Mouse (Mus musculus): ENCODE results near the gene Rock2. TPM values are rescaled to one million over a fixed set of nuclear protein-coding genes. Genes with fewer than 3 reads are reported as not detected.

Rock2 gene
- total and polyA plus RNA-seq, 3 experiments: 3.5 to 78.0 (median 59.7) TPM

DNA sequence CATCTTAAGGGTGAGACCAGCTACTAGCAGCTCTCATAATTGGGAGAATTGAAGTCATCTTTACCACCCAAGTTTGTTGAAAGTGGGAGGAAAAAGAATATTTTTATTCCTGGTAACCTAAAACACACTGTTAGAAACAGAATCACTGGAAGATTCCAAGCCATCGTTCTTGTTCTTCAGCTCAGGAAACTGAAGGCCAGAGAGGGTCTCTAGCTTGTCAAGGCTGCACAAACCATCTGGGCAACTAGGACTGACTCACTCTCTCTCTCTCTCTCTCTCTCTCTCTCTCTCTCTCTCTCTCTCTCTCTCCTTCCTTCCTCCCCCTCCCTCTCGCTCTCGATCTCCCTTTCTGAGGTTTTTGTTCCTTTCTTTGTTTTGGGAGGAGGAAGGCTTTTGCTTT, 33.7 kb upstream of the Rock2 start:
- Histone ChIP-seq H3K27me3 (ENCODE audit: insufficient read depth, low read length) (no peaks in the 10 kb centered on the region), H3K4me1 (ENCODE audit: insufficient read depth, low read depth, low read length) (no peaks in the 10 kb centered on the region), H3K9me3 (replicated peaks) (no peaks in the 10 kb centered on the region), H3K36me3 (replicated peaks) (no peaks in the 10 kb centered on the region), H3K4me3 (ENCODE audit: low read depth, low read length) (no peak overlapping the region)
- TF ChIP-seq GATA2 (IDR thresholded peaks at IDR 0.05; ENCODE audit: borderline replicate concordance, low read depth, low read length): no peak
- TF ChIP-seq CTCF (IDR thresholded peaks at IDR 0.05; ENCODE audit: low read depth, low read length): no peak
- TF ChIP-seq GATA1 (IDR thresholded peaks at IDR 0.05; ENCODE audit: borderline replicate concordance, low read length): no peak
- TF ChIP-seq POLR2AphosphoS5 (IDR thresholded peaks at IDR 0.05; ENCODE audit: insufficient replicate concordance, low read depth, low read length): no peak
- no peak for TF ChIP-seq TAL1 (conservative IDR thresholded peaks at IDR 0.05; ENCODE audit: low read depth, low read length)
- DNase-seq (ENCODE audit: low spot score) (no peak), ATAC-seq (ENCODE audit: extremely low read depth, insufficient number of reproducible peaks, low FRiP score, poor library complexity, severe bottlenecking) (no peak)

DNA sequence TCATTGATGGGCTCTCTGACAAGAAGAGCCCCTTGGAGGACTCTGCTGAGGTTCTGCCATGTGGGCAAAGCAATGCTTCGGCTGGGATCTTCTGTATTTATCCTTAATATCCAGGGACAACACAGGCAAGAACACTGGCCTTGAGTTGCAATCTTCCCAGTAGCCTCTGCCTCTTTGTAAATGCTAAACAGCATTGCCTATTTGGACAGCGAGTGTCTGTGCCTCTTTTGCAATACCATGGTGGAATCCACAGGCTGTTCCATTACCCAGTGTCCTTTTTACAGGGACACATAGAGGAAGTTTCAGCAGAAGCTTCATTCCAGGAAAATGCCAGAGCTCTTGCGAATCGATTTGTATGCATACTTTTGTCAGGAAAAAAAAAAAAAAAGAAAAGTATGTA, 30.2 kb upstream of the Rock2 start:
- no peaks in the 10 kb centered on the region for H3K4me1 ChIP-seq (ENCODE audit: insufficient read depth, low read depth, low read length)
- H3K36me3 ChIP-seq (replicated peaks): no peaks in the 10 kb centered on the region
- no peak overlapping the region for H3K4me3 ChIP-seq (ENCODE audit: low read depth, low read length)
- no peak for ATAC-seq (ENCODE audit: extremely low read depth, insufficient number of reproducible peaks, low FRiP score, poor library complexity, severe bottlenecking)
- H3K9me3 ChIP-seq (replicated peaks): no peaks in the 10 kb centered on the region
- no peak for DNase-seq (ENCODE audit: low spot score)
- H3K27me3 ChIP-seq (ENCODE audit: insufficient read depth, low read length): peaks cover 15% of the 10 kb centered on the region
- TF ChIP-seq TAL1 (conservative IDR thresholded peaks at IDR 0.05; ENCODE audit: low read depth, low read length) (no peak), CTCF (IDR thresholded peaks at IDR 0.05; ENCODE audit: low read depth, low read length) (no peak), GATA1 (IDR thresholded peaks at IDR 0.05; ENCODE audit: borderline replicate concordance, low read length) (no peak), POLR2AphosphoS5 (IDR thresholded peaks at IDR 0.05; ENCODE audit: insufficient replicate concordance, low read depth, low read length) (no peak), GATA2 (IDR thresholded peaks at IDR 0.05; ENCODE audit: borderline replicate concordance, low read depth, low read length) (no peak)

DNA sequence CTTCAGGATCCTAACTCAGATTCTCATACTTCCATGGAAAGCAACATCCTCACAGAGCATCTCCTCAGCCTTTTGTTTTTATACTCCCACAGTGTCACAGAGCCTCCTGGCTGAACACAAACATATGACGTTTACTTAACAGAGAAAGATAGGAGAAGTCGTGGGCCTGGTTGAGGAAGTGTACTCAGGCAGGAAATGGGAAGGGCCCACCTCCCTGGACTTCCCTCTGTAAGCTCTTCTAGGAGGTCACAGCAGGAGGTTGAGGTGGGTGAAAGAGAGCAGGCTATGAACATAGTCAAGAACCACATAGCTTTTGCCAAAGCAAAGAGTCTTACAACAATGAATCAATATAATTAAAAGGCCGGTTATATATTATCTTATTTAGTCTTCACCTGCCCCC, 28.8 kb upstream of the Rock2 start:
- H3K9me3 ChIP-seq (replicated peaks): no peaks in the 10 kb centered on the region
- no peak overlapping the region for H3K4me3 ChIP-seq (ENCODE audit: low read depth, low read length)
- no peak for DNase-seq (ENCODE audit: low spot score)
- H3K27me3 ChIP-seq (ENCODE audit: insufficient read depth, low read length): peaks cover 26% of the 10 kb centered on the region
- H3K4me1 ChIP-seq (ENCODE audit: insufficient read depth, low read depth, low read length): no peaks in the 10 kb centered on the region
- ATAC-seq (ENCODE audit: extremely low read depth, insufficient number of reproducible peaks, low FRiP score, poor library complexity, severe bottlenecking): no peak
- TF ChIP-seq POLR2AphosphoS5 (IDR thresholded peaks at IDR 0.05; ENCODE audit: insufficient replicate concordance, low read depth, low read length) (no peak), GATA2 (IDR thresholded peaks at IDR 0.05; ENCODE audit: borderline replicate concordance, low read depth, low read length) (no peak), CTCF (IDR thresholded peaks at IDR 0.05; ENCODE audit: low read depth, low read length) (no peak), TAL1 (conservative IDR thresholded peaks at IDR 0.05; ENCODE audit: low read depth, low read length) (no peak), GATA1 (IDR thresholded peaks at IDR 0.05; ENCODE audit: borderline replicate concordance, low read length) (no peak)
- H3K36me3 ChIP-seq (replicated peaks): no peaks in the 10 kb centered on the region

DNA sequence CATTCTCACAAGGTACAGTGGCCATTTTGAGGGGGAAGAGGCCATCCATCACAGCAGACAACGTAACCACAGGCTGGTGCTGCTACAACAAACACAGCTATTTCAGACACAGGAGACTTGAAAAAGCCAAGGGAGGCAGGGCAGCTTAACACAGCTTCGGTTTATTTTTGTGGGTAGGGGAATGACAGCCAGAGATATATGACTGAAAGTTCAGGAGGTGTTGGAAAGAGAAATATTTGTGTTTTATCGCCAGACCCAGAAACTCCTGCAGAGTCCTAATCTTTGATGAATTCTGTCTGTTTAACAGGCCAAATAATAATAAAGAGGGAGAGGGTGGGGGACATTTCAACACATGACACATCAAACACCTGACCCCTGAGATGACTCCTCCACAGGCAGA, 28.2 kb upstream of the Rock2 start:
- Histone ChIP-seq H3K4me3 (ENCODE audit: low read depth, low read length) (no peak overlapping the region), H3K36me3 (replicated peaks) (no peaks in the 10 kb centered on the region), H3K4me1 (ENCODE audit: insufficient read depth, low read depth, low read length) (no peaks in the 10 kb centered on the region), H3K9me3 (replicated peaks) (no peaks in the 10 kb centered on the region), H3K27me3 (ENCODE audit: insufficient read depth, low read length) (peaks cover 26% of the 10 kb centered on the region)
- TF ChIP-seq TAL1 (conservative IDR thresholded peaks at IDR 0.05; ENCODE audit: low read depth, low read length): no peak
- no peak for TF ChIP-seq GATA1 (IDR thresholded peaks at IDR 0.05; ENCODE audit: borderline replicate concordance, low read length)
- TF ChIP-seq GATA2 (IDR thresholded peaks at IDR 0.05; ENCODE audit: borderline replicate concordance, low read depth, low read length): no peak
- no peak for TF ChIP-seq CTCF (IDR thresholded peaks at IDR 0.05; ENCODE audit: low read depth, low read length)
- ATAC-seq (ENCODE audit: extremely low read depth, insufficient number of reproducible peaks, low FRiP score, poor library complexity, severe bottlenecking) (no peak), DNase-seq (ENCODE audit: low spot score) (no peak)

DNA sequence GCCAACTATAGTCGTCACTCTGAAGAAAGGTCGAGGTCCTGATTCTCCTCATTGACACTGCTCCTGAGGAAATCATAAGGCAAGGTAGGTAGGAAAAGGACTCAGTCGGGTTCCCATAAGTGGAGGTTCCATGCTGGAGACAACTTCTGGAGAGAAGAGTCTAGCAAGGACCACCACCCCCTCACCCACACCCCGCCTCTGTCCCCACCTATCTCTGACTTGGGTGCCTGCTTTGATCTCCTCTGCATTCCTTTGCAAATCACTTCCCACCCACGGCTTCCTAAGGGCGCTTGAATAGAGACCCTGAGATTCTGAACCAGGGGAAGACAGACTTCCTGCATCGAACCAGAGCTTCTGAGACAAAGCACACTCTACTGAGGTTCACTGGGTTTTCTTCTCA, 27.4 kb upstream of the Rock2 start:
- no peaks in the 10 kb centered on the region for H3K9me3 ChIP-seq (replicated peaks)
- no peak for ATAC-seq (ENCODE audit: extremely low read depth, insufficient number of reproducible peaks, low FRiP score, poor library complexity, severe bottlenecking)
- H3K36me3 ChIP-seq (replicated peaks): no peaks in the 10 kb centered on the region
- no peaks in the 10 kb centered on the region for H3K4me1 ChIP-seq (ENCODE audit: insufficient read depth, low read depth, low read length)
- no peak for DNase-seq (ENCODE audit: low spot score)
- peaks cover 26% of the 10 kb centered on the region for H3K27me3 ChIP-seq (ENCODE audit: insufficient read depth, low read length)
- TF ChIP-seq POLR2AphosphoS5 (IDR thresholded peaks at IDR 0.05; ENCODE audit: insufficient replicate concordance, low read depth, low read length) (no peak), GATA1 (IDR thresholded peaks at IDR 0.05; ENCODE audit: borderline replicate concordance, low read length) (no peak), GATA2 (IDR thresholded peaks at IDR 0.05; ENCODE audit: borderline replicate concordance, low read depth, low read length) (no peak), CTCF (IDR thresholded peaks at IDR 0.05; ENCODE audit: low read depth, low read length) (no peak), TAL1 (conservative IDR thresholded peaks at IDR 0.05; ENCODE audit: low read depth, low read length) (no peak)
- H3K4me3 ChIP-seq (ENCODE audit: low read depth, low read length): no peak overlapping the region

DNA sequence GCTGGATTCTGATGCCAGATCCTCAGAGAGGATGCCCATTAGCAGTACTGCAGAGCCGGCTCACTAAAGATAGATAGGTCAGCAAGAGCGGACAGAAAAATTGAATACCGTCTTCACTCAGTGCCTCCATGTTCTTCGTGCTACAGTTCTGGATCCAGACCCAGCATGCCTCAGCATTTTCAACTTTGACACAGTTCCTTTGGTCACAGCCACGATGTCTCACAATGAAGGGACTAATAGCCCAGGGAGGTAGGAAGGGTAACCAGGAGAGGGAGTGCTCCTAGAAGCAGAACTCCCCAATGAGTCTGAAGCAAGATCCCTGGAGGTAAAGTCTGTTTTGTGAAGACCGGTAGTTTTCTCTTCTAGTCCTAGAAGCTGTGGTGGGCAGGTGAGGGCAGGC, 26.1 kb upstream of the Rock2 start:
- ATAC-seq (ENCODE audit: extremely low read depth, insufficient number of reproducible peaks, low FRiP score, poor library complexity, severe bottlenecking): no peak

More for the DNA sequence above, 26.1 kb upstream of the Rock2 start:
- no peaks in the 10 kb centered on the region for H3K4me1 ChIP-seq (ENCODE audit: insufficient read depth, low read depth, low read length)
- no peak overlapping the region for H3K4me3 ChIP-seq (ENCODE audit: low read depth, low read length)
- peaks cover 28% of the 10 kb centered on the region for H3K27me3 ChIP-seq (ENCODE audit: insufficient read depth, low read length)
- H3K9me3 ChIP-seq (replicated peaks): no peaks in the 10 kb centered on the region
- DNase-seq (ENCODE audit: low spot score): no peak
- H3K36me3 ChIP-seq (replicated peaks): no peaks in the 10 kb centered on the region
- TF ChIP-seq TAL1 (conservative IDR thresholded peaks at IDR 0.05; ENCODE audit: low read depth, low read length) (no peak), POLR2AphosphoS5 (IDR thresholded peaks at IDR 0.05; ENCODE audit: insufficient replicate concordance, low read depth, low read length) (no peak), GATA1 (IDR thresholded peaks at IDR 0.05; ENCODE audit: borderline replicate concordance, low read length) (no peak), GATA2 (IDR thresholded peaks at IDR 0.05; ENCODE audit: borderline replicate concordance, low read depth, low read length) (no peak), CTCF (IDR thresholded peaks at IDR 0.05; ENCODE audit: low read depth, low read length) (no peak)
